ENCODE assay signal across 11 mouse cellular contexts in the genomic region with DNA sequence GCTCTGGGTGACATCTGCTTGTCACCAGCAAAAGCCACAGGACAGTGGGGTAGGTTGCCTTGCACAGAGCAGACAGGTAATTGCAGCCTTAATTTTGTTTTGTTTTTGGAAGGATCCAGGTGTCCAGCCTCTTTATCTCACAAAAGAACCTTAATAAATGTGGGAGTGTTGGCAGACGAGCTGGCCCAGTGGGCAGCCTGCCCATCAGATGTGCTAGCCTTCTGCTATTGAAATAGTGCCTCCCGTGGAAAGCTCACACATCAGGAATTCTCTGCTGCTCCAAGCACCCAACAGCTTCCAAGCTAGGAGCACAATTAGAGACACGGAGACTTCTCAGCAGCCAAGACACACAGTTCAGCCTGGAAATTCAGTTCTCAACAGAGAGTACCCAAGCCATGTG.
A peak's percentile ranks its signal among the peaks of the same experiment; 100 is the strongest.
DNase-seq lines count a peak whose midpoint lies in the region; ATAC-seq and TF ChIP-seq lines count a peak whose summit lies in the region.
"Had no signal": no experiment of that assay in that cellular context is flagged by ENCODE, and none has a peak within 500 bp of the region (broad histone marks: within the 10 kb centered on the region; RNA-seq: fewer than 3 reads in every experiment).

No protein-coding gene starts in this region.

- ATAC-seq in heart, embryonic 12.5 days (ENCODE audit: insufficient number of reproducible peaks, low FRiP score), result no peak
- ATAC-seq in CD4-positive, CD25-positive, alpha-beta regulatory T cell, adult 4 months, result no peak
- ATAC-seq: forebrain, embryonic 15.5 days had no signal

- H3K4me2 ChIP-seq in heart, embryonic 12.5 days, result no peak overlapping the region
- H3K4me2 ChIP-seq: forebrain, embryonic 15.5 days; lung, embryonic 15.5 days had no signal

- no peak overlapping the region for H3K4me3 ChIP-seq in heart, adult 2 months
- H3K4me3 ChIP-seq in heart, embryonic 12.5 days, result no peak overlapping the region
- H3K4me3 ChIP-seq: forebrain, embryonic 15.5 days; lung, embryonic 15.5 days; myocyte had no signal

- TF ChIP-seq EP300 in heart, adult 2 months (IDR thresholded peaks at IDR 0.05; ENCODE audit: insufficient read depth, low read depth, low read length), result no peak

- peak; percentile 26 to 31 for DNase-seq in heart, adult 2 months
- DNase-seq in lung, postnatal 14 days, result peak; percentile 4
- no peak for DNase-seq in lung, postnatal 36 days
- DNase-seq in heart, postnatal 4 days, result peak; percentile 49
- peak; percentile 4 for DNase-seq in right cerebral cortex, postnatal 25 days
- DNase-seq in cerebellum, postnatal 36 days, result no peak

- no peak overlapping the region for H3K9ac ChIP-seq in heart, adult 2 months (ENCODE audit: low read depth, low read length)
- no peak overlapping the region for H3K9ac ChIP-seq in heart, embryonic 12.5 days
- H3K9ac ChIP-seq: forebrain, embryonic 15.5 days; lung, embryonic 15.5 days had no signal

- no peaks in the 10 kb centered on the region for H3K9me3 ChIP-seq in heart, embryonic 12.5 days (replicated peaks)
- H3K9me3 ChIP-seq: forebrain, embryonic 15.5 days; lung, embryonic 15.5 days had no signal

- H3K79me2 ChIP-seq in heart, adult 2 months (replicated peaks; ENCODE audit: control insufficient read depth, insufficient read depth, low read length), result no peaks in the 10 kb centered on the region

- H3K4me1 ChIP-seq in heart, adult 2 months (ENCODE audit: control insufficient read depth, insufficient read depth, low read length), result no peaks in the 10 kb centered on the region
- peaks cover 14% of the 10 kb centered on the region for H3K4me1 ChIP-seq in heart, embryonic 12.5 days (replicated peaks)
- H3K4me1 ChIP-seq: forebrain, embryonic 15.5 days; lung, embryonic 15.5 days had no signal

- 19% methylated on average over 3 of the region's 3 CpGs for WGBS in heart, adult 2 months
- 28% methylated on average over 3 of the region's 3 CpGs for WGBS in heart, embryonic 12.5 days

- no peak for TF ChIP-seq CTCF in heart, adult 2 months (IDR thresholded peaks at IDR 0.05)

- H3K36me3 ChIP-seq in heart, adult 2 months (ENCODE audit: control insufficient read depth, insufficient read depth, low read length), result no peaks in the 10 kb centered on the region
- H3K36me3 ChIP-seq in heart, embryonic 12.5 days, result no peaks in the 10 kb centered on the region
- H3K36me3 ChIP-seq: forebrain, embryonic 15.5 days; lung, embryonic 15.5 days had no signal

- TF ChIP-seq POLR2A in heart, adult 2 months (IDR thresholded peaks at IDR 0.05; ENCODE audit: insufficient read depth, low read depth, low read length), result no peak

- no peaks in the 10 kb centered on the region for H3K27me3 ChIP-seq in heart, adult 2 months (ENCODE audit: control insufficient read depth, insufficient read depth, low read length)
- H3K27me3 ChIP-seq in heart, embryonic 12.5 days (replicated peaks), result no peaks in the 10 kb centered on the region
- H3K27me3 ChIP-seq: forebrain, embryonic 15.5 days; lung, embryonic 15.5 days had no signal

- no peak overlapping the region for H3K27ac ChIP-seq in heart, adult 2 months
- H3K27ac ChIP-seq in heart, embryonic 12.5 days (ENCODE audit: poor library complexity, severe bottlenecking), result no peak overlapping the region; the same call in 1 of the 2 replicates
- H3K27ac ChIP-seq: forebrain, embryonic 15.5 days; lung, embryonic 15.5 days had no signal

- intact Hi-C loops in heart, adult 2 months (cut with DNase I), result no loop called here

Comparison
In these comparisons a context has a peak if more than half of its experiments do, and no peak if none do; other contexts are left out.
1. DNase-seq: peak in heart, adult 2 months (2 of 2), lung, postnatal 14 days (single experiment), heart, postnatal 4 days (single experiment) and right cerebral cortex, postnatal 25 days (single experiment); none in lung, postnatal 36 days (single experiment) and cerebellum, postnatal 36 days (0 of 2).